Mouse (Mus musculus) myocyte (in vitro differentiated cells): ENCODE data around the gene Gtf2ird2. TPM values are rescaled to one million over a fixed set of nuclear protein-coding genes. Genes with fewer than 3 reads are reported as not detected.

Source experiments
- H3K27me3 ChIP-seq: one replicate; pipeline ENCODE4 v1.6.1; 2011; ENCODE audit not compliant: control insufficient read depth, insufficient read depth, insufficient read length
- H3K36me3 ChIP-seq: one replicate; pipeline ENCODE4 v1.6.1; 2011; ENCODE audit not compliant: control insufficient read depth, insufficient read depth
- H3K4me2 ChIP-seq: one replicate; pipeline ENCODE4 v1.6.1; 2011; ENCODE audit warnings: low read depth, control low read depth
- H3K4me3 ChIP-seq: one replicate; pipeline ENCODE4 v1.5.1; 2011; ENCODE audit warnings: mild to moderate bottlenecking, control low read depth, moderate library complexity
- H3K79me2 ChIP-seq: one replicate; pipeline ENCODE4 v1.6.1; 2011; ENCODE audit not compliant: control insufficient read depth, insufficient read depth
- H3ac ChIP-seq: one replicate; pipeline ENCODE4 v1.6.1; 2011; ENCODE audit not compliant: control insufficient read depth, insufficient read length
- CEBPB ChIP-seq: IDR thresholded peaks from 2 replicates; pipeline ENCODE4 v1.6.1; 2011; ENCODE audit warnings: mild to moderate bottlenecking, moderate library complexity; ENCODE audit not compliant: poor library complexity, insufficient read depth, severe bottlenecking
- E2F4 ChIP-seq: IDR thresholded peaks from one replicate; pipeline ENCODE4 v1.6.1; 2011; ENCODE audit warnings: mild to moderate bottlenecking, control low read depth, moderate library complexity; ENCODE audit not compliant: insufficient read depth
- MAX ChIP-seq: IDR thresholded peaks from one replicate; pipeline ENCODE4 v1.6.1; 2011; ENCODE audit warnings: low read depth, mild to moderate bottlenecking, control low read depth
- MYOD1 ChIP-seq, 3 experiments: IDR thresholded peaks; one replicate each; pipeline ENCODE4 v1.6.1; 2011; ENCODE audit warnings: control low read depth in 2 of 3, low read depth in 2 of 3, mild to moderate bottlenecking in 2 of 3, moderate library complexity in 1 of 3; ENCODE audit not compliant: insufficient read length in 2 of 3, control insufficient read depth in 1 of 3
- MYOG ChIP-seq, 3 experiments: IDR thresholded peaks; one replicate each; pipeline ENCODE4 v1.6.1; 2011; ENCODE audit warnings: control low read depth in 2 of 3, low read depth in 2 of 3, mild to moderate bottlenecking in 2 of 3; ENCODE audit not compliant: insufficient read length in 2 of 3, control insufficient read depth in 1 of 3, insufficient read depth in 1 of 3
- POLR2A ChIP-seq: IDR thresholded peaks from one replicate; pipeline ENCODE4 v1.6.1; 2011; ENCODE audit warnings: low read depth, mild to moderate bottlenecking, control low read depth, moderate library complexity; ENCODE audit not compliant: insufficient read length
- POLR2AphosphoS2 ChIP-seq: IDR thresholded peaks from one replicate; pipeline ENCODE4 v1.6.1; 2011; ENCODE audit warnings: low read depth, control low read depth; ENCODE audit not compliant: insufficient read length
- REST ChIP-seq: IDR thresholded peaks from one replicate; pipeline ENCODE4 v1.6.1; 2011; ENCODE audit warnings: mild to moderate bottlenecking, control low read depth, moderate library complexity; ENCODE audit not compliant: insufficient read depth, insufficient read length
- SRF ChIP-seq: IDR thresholded peaks from one replicate; pipeline ENCODE4 v1.6.1; 2011; ENCODE audit warnings: low read depth; ENCODE audit not compliant: control insufficient read depth, insufficient read length
- TCF12 ChIP-seq: IDR thresholded peaks from one replicate; pipeline ENCODE4 v1.6.1; 2011; ENCODE audit warnings: mild to moderate bottlenecking, control low read depth; ENCODE audit not compliant: poor library complexity, insufficient read depth, severe bottlenecking
- TCF3 ChIP-seq: IDR thresholded peaks from one replicate; pipeline ENCODE4 v1.6.1; 2011; ENCODE audit warnings: low read depth, control low read depth; ENCODE audit not compliant: insufficient read length
- USF1 ChIP-seq: IDR thresholded peaks from one replicate; pipeline ENCODE4 v1.6.1; 2011; ENCODE audit warnings: low read depth, mild to moderate bottlenecking, control low read depth, moderate library complexity
- polyA plus RNA-seq: library from polyadenylated mRNA; unstranded; fragments of >200 nt; fragmentation: generic; extraction: Trizol; gene quantifications from one replicate; pipeline ENCODE4 v1.2.1, GENCODE M21; 2012; ENCODE audit warnings: missing spikeins

Gene Gtf2ird2
- polyA plus RNA-seq, 1 experiment = 4.8 TPM

- Histone ChIP-seq H3ac (no peak overlapping the region), H3K36me3 (peaks cover 4% of the 10 kb centered on the region), H3K79me2 (peaks cover 12% of the 10 kb centered on the region), H3K4me2 (no peak overlapping the region), H3K4me3 (no peak overlapping the region), H3K27me3 (no peaks in the 10 kb centered on the region)
- TF ChIP-seq E2F4 (no peak), SRF (no peak), POLR2A (no peak), TCF3 (no peak), MYOD1 (IDR thresholded peaks at IDR 0.05; ENCODE audit: control insufficient read depth in 1 of 3, insufficient read length in 2 of 3, low read depth in 2 of 3) (no peak), POLR2AphosphoS2 (no peak), USF1 (no peak), REST (no peak), TCF12 (no peak), CEBPB (no peak), MAX (no peak), MYOG (IDR thresholded peaks at IDR 0.05; ENCODE audit: control insufficient read depth in 1 of 3, insufficient read depth in 1 of 3, insufficient read length in 2 of 3, low read depth in 2 of 3) (no peak)
Measured at GRCm38 (mm10) chr5:134169231-134169630, 14.6 kb upstream of the Gtf2ird2 start.

DNA sequence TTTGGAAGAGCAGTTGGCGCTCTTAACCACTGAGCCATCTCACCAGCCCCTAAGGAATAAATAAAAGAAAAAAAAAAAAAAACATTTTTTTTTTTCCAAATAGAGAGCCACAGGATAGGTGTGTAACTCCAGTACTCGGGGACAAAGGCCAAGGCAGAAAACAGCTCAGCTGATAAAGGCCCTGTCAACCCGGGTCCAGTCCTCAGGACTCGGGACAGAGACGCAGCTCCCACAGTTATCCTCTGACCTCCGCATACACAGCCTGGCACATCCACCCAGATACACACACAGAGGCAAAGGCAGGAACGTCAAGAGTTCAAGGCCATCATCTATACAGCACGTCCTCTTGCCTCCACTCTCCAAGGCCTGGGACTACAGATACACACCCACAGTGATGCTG lies 13.7 kb upstream of the Gtf2ird2 start:
- no peak overlapping the region for H3ac ChIP-seq
- H3K4me3 ChIP-seq = no peak overlapping the region
- H3K27me3 ChIP-seq = no peaks in the 10 kb centered on the region
- TF ChIP-seq REST = no peak
- no peak for TF ChIP-seq CEBPB
- no peak for TF ChIP-seq TCF3
- no peak for TF ChIP-seq SRF
- TF ChIP-seq MYOG (IDR thresholded peaks at IDR 0.05; ENCODE audit: control insufficient read depth in 1 of 3, insufficient read depth in 1 of 3, insufficient read length in 2 of 3, low read depth in 2 of 3) = no peak
- no peak for TF ChIP-seq TCF12
- TF ChIP-seq MAX = no peak
- TF ChIP-seq E2F4 = no peak
- no peak for TF ChIP-seq POLR2AphosphoS2
- TF ChIP-seq POLR2A = no peak
- no peak for TF ChIP-seq USF1
- TF ChIP-seq MYOD1 (IDR thresholded peaks at IDR 0.05; ENCODE audit: control insufficient read depth in 1 of 3, insufficient read length in 2 of 3, low read depth in 2 of 3) = no peak
- H3K36me3 ChIP-seq = peaks cover 4% of the 10 kb centered on the region
- H3K79me2 ChIP-seq = peaks cover 21% of the 10 kb centered on the region
- no peak overlapping the region for H3K4me2 ChIP-seq

DNA sequence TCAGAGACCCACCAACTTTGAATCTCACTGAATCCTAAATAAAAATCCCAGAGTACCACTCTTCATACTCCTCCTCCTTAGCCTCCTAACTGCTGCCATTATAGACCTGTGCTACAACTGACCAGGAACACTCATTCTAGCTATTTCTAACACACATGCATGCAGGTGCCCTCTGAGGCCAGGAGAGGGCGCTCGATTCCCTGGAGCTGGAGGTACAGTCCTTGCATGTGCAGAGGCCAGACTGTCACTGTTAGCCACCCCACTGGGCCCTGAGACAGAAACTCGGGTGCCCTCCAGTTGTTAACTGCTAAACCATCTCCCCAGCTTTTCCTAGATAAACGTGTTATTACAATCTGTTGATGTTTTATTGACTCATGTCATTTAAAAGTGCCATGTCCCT lies 10.6 kb upstream of the Gtf2ird2 start:
- no peak overlapping the region for H3K4me2 ChIP-seq
- H3ac ChIP-seq = no peak overlapping the region
- no peak for TF ChIP-seq TCF3
- no peak for TF ChIP-seq MYOD1 (IDR thresholded peaks at IDR 0.05; ENCODE audit: control insufficient read depth in 1 of 3, insufficient read length in 2 of 3, low read depth in 2 of 3)
- no peak for TF ChIP-seq POLR2AphosphoS2
- no peak for TF ChIP-seq E2F4
- no peak for TF ChIP-seq SRF
- TF ChIP-seq MYOG (IDR thresholded peaks at IDR 0.05; ENCODE audit: control insufficient read depth in 1 of 3, insufficient read depth in 1 of 3, insufficient read length in 2 of 3, low read depth in 2 of 3) = no peak
- no peak for TF ChIP-seq TCF12
- no peak for TF ChIP-seq MAX
- TF ChIP-seq POLR2A = no peak
- no peak for TF ChIP-seq REST
- TF ChIP-seq CEBPB = no peak
- TF ChIP-seq USF1 = no peak
- H3K4me3 ChIP-seq = no peak overlapping the region
- H3K27me3 ChIP-seq = no peaks in the 10 kb centered on the region
- peaks cover 4% of the 10 kb centered on the region for H3K36me3 ChIP-seq
- peaks cover 30% of the 10 kb centered on the region for H3K79me2 ChIP-seq

DNA sequence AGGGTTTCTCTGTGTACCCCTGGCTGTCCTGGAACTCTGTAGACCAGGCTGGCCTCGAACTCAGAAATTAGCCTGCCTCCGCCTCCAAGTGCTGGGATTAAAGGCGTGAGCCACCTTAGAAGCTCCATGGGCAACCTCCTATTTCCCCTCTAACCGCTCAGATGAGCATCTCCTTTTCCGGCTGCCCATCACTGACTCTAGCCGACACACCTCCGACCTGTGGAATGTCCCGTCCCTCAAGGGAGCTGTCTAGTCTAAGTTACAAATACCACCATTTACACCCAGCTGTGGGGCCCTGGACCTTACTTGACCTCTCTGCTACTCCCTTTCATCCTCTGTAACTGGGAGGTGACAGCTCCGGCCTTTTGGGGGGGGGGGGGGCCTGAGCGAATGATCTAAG lies 8.1 kb upstream of the Gtf2ird2 start:
- Histone ChIP-seq H3ac (peak overlapping the region; percentile 58), H3K27me3 (no peaks in the 10 kb centered on the region)
- TF ChIP-seq MAX = no peak

DNA sequence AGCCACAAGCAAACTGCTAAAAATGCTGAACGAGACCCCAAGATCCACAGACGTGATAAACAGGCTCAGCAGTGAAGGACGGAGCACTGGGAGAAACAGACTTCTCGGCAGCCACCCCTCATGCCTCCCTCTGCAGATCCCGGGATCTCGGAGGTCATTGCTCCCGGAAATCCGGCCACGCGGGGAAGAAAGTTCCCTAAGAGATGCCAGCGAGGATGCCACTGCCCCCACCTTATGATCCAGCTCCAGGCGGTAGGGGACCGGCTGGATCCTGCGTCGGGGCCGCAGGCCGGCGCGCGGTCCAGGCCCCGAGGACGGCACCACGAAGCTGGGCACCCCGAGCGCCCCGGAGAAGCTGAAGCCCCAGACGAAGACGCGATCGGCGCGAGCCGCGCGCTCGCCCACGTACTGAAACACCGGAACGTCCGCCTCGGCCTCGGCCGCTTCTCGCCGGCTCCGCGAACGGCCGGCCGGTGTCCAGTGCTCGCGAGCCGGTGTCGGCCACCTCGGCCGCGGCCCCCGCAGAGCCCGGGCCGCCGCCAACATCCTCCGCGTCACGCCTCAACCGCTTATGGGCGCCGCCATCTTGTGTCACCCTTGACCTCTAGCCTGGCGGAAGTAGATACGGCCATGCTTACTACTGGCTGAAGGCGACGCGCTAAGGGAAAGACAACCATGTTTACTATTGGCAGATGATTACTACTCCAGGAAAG lies 7.5 kb upstream of the Gtf2ird2 start, which contains the start of gene Rcc1l:
TSS of gene Rcc1l (minus strand) at position 606 of the 713 bp plus-strand sequence.
- H3K27me3 ChIP-seq = no peaks in the 10 kb centered on the region
- H3K36me3 ChIP-seq = no peaks in the 10 kb centered on the region
- peak within 1 kb of the TSS; percentile 47 for H3K4me3 ChIP-seq
- TF ChIP-seq E2F4 (no peak), MYOG (IDR thresholded peaks at IDR 0.05; ENCODE audit: control insufficient read depth in 1 of 3, insufficient read depth in 1 of 3, insufficient read length in 2 of 3, low read depth in 2 of 3) (no peak), MAX (peak; percentile 48), REST (no peak), POLR2AphosphoS2 (peak; percentile 45), TCF3 (no peak), TCF12 (no peak), USF1 (no peak), POLR2A (peak; percentile 50), SRF (no peak), CEBPB (no peak), MYOD1 (IDR thresholded peaks at IDR 0.05; ENCODE audit: control insufficient read depth in 1 of 3, insufficient read length in 2 of 3, low read depth in 2 of 3) (no peak)
- peaks cover 30% of the 10 kb centered on the region for H3K79me2 ChIP-seq
- H3ac ChIP-seq = peak within 1 kb of the TSS; percentile 58
- H3K4me2 ChIP-seq = peak within 1 kb of the TSS; percentile 79

More for the DNA sequence above, 8.1 kb upstream of the Gtf2ird2 start:
- peaks cover 30% of the 10 kb centered on the region for H3K79me2 ChIP-seq
- H3K4me2 ChIP-seq = peak overlapping the region; percentile 79
- H3K36me3 ChIP-seq = peaks cover 4% of the 10 kb centered on the region
- peak overlapping the region; percentile 47 for H3K4me3 ChIP-seq
